Mouse (Mus musculus): ENCODE measurements at regions not wholly inside any gene's neighbourhood (a gene's known extent, or its start where the extent isn't known, plus 50 kb on each side); places are given as distances from the start of the nearest gene placed in this dataset.

DNA sequence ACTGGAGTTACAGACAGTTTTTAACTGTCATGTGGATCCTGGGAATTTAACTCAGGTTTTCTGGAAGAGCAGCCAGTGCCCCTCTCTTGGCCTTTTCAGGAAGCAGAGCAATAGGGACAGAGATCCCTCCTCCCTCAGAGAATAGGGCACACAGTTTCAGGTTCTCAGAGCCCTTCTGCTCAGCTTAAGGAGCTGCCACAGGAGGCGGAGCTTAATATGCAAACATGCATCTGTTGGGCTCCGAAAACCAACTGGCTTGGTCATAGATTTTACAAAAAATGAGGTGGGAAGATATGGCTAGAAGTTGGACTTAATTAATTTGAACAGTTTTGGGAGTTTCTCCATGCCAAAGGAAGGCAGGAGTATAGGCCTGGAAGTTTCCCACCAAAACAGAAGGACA lies 61.9 kb upstream of the Znrf2 start:
- DNase-seq, result no peak

GRCm38 (mm10) chr6:54757511-54757911 lies 59.2 kb upstream of the Znrf2 start:
- peak; percentile 18 for DNase-seq

DNA sequence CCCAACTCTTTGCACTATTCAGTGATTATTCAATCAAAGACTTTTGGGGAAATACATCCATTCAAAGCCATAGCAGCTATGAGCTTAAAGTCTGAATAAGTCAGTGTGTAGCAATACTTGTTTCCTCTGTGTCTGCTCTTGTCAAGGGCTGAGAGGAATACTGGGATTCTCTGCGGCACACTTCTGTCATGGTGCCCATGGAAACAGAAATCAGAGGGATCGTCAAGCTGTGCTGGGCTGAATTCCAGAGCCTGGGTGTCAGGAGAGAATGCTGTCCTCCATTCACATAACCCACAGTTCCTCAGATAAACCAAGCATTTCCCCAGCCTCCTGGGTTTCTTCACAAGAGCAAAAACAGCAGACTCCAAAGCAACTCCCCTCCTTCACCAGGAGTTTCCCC lies 58.6 kb upstream of the Znrf2 start:
- DNase-seq, result peak; percentile 9

GRCm38 (mm10) chr6:54759263-54759662 lies 57.5 kb upstream of the Znrf2 start:
- DNase-seq, result no peak

DNA sequence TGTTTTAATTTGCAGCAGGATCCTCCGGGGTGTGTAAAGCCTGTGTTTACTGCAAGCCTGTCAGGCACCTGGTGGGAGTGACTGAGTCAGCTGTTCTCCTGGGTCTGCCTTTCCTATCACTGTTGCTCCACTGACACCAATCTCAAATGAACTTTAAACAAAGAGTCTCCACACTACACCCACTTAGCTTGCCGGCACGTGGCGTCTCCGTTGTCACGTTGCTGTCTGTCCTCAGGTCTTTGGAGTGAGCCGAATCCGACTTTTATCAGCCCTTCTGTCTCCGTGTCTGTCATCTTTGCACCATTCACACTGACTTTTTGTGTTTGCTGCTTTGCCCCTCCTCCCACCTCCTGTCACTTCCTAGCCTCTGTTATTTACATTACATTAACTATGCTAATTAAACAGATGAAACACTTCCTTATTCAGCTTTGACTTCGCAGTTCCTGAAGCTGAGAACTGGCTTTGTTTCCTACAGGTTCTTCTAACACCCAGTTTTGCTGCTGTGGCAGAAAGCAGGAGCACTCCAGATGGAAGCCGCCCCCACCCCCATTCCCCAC lies 56.7 kb upstream of the Znrf2 start:
- peak; percentile 37 for DNase-seq

GRCm38 (mm10) chr6:54760541-54760940 lies 56.2 kb upstream of the Znrf2 start:
- DNase-seq, result no peak

GRCm38 (mm10) chr6:54762021-54762420 lies 54.7 kb upstream of the Znrf2 start:
- DNase-seq, result no peak

GRCm38 (mm10) chr6:54762499-54762898 lies 54.2 kb upstream of the Znrf2 start:
- DNase-seq, result no peak

DNA sequence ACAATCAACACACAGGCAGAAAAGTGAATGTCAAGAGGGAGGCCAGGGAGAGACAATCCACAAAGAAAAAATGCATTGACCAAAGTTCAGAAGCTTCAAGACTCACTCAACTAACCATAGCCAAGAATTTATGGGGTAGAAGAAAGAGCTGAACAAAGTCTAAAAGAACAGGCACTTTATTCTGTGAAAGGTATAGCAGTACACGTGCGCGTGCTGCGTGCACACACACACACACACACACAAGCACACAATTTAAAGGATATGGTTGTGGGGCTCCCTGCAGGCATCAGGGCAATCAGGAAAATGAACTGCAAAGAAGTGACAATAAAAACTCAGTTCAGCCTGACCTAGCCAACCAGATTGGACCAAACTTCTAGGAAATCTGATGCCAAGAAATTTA lies 53.0 kb upstream of the Znrf2 start:
- DNase-seq, result no peak

DNA sequence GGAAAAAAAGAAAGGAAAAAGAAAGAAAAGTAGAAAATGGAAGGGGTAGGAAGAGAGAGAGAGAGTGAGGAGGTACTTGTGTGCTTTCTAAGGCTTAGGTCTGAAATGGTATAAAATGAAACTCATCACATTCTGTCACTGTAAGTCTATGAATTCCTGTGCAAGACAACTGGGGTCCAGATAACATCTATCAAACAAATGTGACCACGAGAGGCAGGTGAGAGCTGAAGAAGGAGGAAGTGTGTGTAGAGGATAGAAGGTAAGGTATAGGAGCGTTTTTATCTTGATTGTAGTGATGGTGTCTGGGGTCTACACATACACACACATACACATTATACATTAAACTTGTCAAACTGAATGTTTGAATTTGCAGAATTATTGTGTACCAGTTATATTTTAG lies 51.0 kb upstream of the Znrf2 start:
- DNase-seq, result no peak

DNA sequence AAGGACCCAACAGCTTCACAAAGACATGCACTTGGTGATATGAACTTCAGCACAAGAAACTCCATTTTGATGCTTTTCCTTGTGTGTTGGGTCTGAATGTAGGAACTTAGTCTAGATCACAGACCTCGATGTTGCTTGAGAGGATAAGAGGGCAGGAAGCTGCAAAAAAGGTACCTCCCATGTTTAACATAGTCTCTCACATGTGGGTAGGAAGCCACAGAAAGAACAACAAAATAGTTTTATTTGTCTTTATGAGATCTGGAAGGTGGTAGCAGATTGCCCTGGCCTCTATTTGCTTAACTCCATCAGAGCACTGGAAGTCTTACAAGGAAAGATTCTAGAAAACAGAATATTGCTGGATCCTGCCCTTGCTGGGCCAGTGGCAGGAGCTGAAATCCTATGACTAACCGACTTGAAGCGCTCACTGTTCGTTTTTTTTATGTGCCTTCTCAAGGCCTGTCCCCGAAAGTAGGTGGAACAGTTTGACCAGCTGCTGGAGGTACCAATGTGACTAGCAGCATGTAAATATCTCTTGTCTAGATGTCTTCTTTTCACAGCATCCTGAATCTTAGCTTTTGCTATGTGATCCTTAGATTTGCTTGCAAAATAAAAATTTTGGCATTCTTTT lies 50.1 kb upstream of the Znrf2 start:
- DNase-seq, result no peak

Data from retina, postnatal 1 day (tissue).